Mouse (Mus musculus) c-Kit-positive CD71-positive TER-119-positive erythroid progenitor cells, embryonic 14.5 days (primary cell): ENCODE data around the gene Wdcp.
A peak's percentile ranks its signal among the peaks of the same experiment; 100 is the strongest.
"Not testable (repeated sequence)": the region's sequence is repeated elsewhere in the genome, so short reads cannot be mapped to it uniquely, and the experiment has no call there.

ENCODE experiments used
- DNase-seq: peaks from one replicate; pipeline ENCODE4 v3.0.0-alpha.2; 2013; ENCODE audit warnings: low spot score

Gene Wdcp

GRCm38 (mm10) chr12:4871260-4871659 lies 28.2 kb downstream of the Wdcp start:
- no peak for DNase-seq

- DNase-seq: no peak
Measured at GRCm38 (mm10) chr12:4872273-4872672, 29.2 kb downstream of the Wdcp start.

GRCm38 (mm10) chr12:4872983-4873477 lies 29.9 kb downstream of the Wdcp start:
- DNase-seq: peak; percentile 87

- DNase-seq: no peak
Measured at GRCm38 (mm10) chr12:4873531-4873930, 30.4 kb downstream of the Wdcp start.

- DNase-seq: peak; percentile 91
Measured at GRCm38 (mm10) chr12:4874161-4874927, 31.2 kb downstream of the Wdcp start, which contains the start of gene Mfsd2b. TSS of gene Mfsd2b (minus strand) at chr12:4874359.

GRCm38 (mm10) chr12:4875623-4876022 lies 32.5 kb downstream of the Wdcp start:
- no peak for DNase-seq

- DNase-seq: no peak
Measured at GRCm38 (mm10) chr12:4878296-4878783, 35.2 kb downstream of the Wdcp start.

GRCm38 (mm10) chr12:4879048-4879447 lies 35.9 kb downstream of the Wdcp start:
- no peak for DNase-seq

- DNase-seq: no peak
Measured at GRCm38 (mm10) chr12:4882086-4882485, 39.0 kb downstream of the Wdcp start.

GRCm38 (mm10) chr12:4885062-4885461 lies 42.0 kb downstream of the Wdcp start:
- DNase-seq: no peak

GRCm38 (mm10) chr12:4886581-4886980 lies 43.5 kb downstream of the Wdcp start:
- DNase-seq: not testable (repeated sequence)

GRCm38 (mm10) chr12:4888739-4889138 lies 45.6 kb downstream of the Wdcp start:
- DNase-seq: no peak

GRCm38 (mm10) chr12:4889251-4889650 lies 46.1 kb downstream of the Wdcp start:
- no peak for DNase-seq

GRCm38 (mm10) chr12:4889891-4890290 lies 46.8 kb downstream of the Wdcp start:
- no peak for DNase-seq

GRCm38 (mm10) chr12:4898024-4898423 lies 54.9 kb downstream of the Wdcp start:
- no peak for DNase-seq

- DNase-seq: no peak
Measured at GRCm38 (mm10) chr12:4905946-4906345, 62.8 kb downstream of the Wdcp start.

GRCm38 (mm10) chr12:4906476-4906875 lies 63.4 kb downstream of the Wdcp start:
- DNase-seq: no peak

GRCm38 (mm10) chr12:4906951-4907906 lies 64.1 kb downstream of the Wdcp start, which contains the start of gene Ubxn2a:
TSS of gene Ubxn2a (minus strand) at chr12:4907705.
- DNase-seq: peak; percentile 94

GRCm38 (mm10) chr12:4908391-4908790 lies 65.3 kb downstream of the Wdcp start:
- DNase-seq: no peak
